Mouse (Mus musculus) liver, embryonic 13.5 days (tissue): ENCODE measurements around the gene Fam84a. TPM values are rescaled to one million over a fixed set of nuclear protein-coding genes. Genes with fewer than 3 reads are reported as not detected.

Experiments used
- ATAC-seq: fragments of 200-750 bp; cut with Nextera tagmentation; 2 replicates; pipeline ENCODE4 v1.8.0; 2017; ENCODE audit warnings: low read depth, mild to moderate bottlenecking, moderate number of reproducible peaks, moderate library complexity
- DNase-seq: peaks from one replicate; pipeline ENCODE4 v3.0.0; 2022
- H3K27ac ChIP-seq: fragments of 300-500 bp; sonication (generic); 2 replicates; pipeline ENCODE4 v1.5.1; 2015; ENCODE audit warnings: moderate library complexity, mild to moderate bottlenecking, inconsistent platforms
- H3K27me3 ChIP-seq: fragments of 300-500 bp; sonication (generic); 2 replicates; pipeline ENCODE4 v1.6.1; 2015; ENCODE audit warnings: mild to moderate bottlenecking, inconsistent platforms
- H3K36me3 ChIP-seq: fragments of 300-500 bp; sonication (generic); 2 replicates; pipeline ENCODE4 v1.6.1; 2015; ENCODE audit warnings: mild to moderate bottlenecking, inconsistent platforms
- H3K4me1 ChIP-seq: fragments of 300-500 bp; sonication (generic); replicated peaks from 2 replicates; pipeline ENCODE4 v1.6.1; 2015; ENCODE audit warnings: inconsistent platforms
- H3K4me2 ChIP-seq: fragments of 300-500 bp; sonication (generic); 2 replicates; pipeline ENCODE4 v1.6.1; 2015; ENCODE audit warnings: inconsistent platforms, mild to moderate bottlenecking, moderate library complexity
- H3K4me3 ChIP-seq: fragments of 300-500 bp; sonication (generic); replicated peaks from 2 replicates; pipeline ENCODE4 v1.5.1; 2015; ENCODE audit warnings: mild to moderate bottlenecking, inconsistent platforms
- H3K9ac ChIP-seq: fragments of 300-500 bp; sonication (generic); 2 replicates; pipeline ENCODE4 v1.6.1; 2015; ENCODE audit warnings: mild to moderate bottlenecking, inconsistent platforms
- H3K9me3 ChIP-seq: fragments of 300-500 bp; sonication (generic); replicated peaks from 2 replicates; pipeline ENCODE4 v1.6.1; 2016; ENCODE audit warnings: inconsistent platforms
- WGBS: fragments of 180-500 bp; shearing (Covaris S2); methylation state at CpG from one replicate; pipeline ENCODE4 v1.1.7; 2015; ENCODE audit not compliant: insufficient replicate concordance; 5-methylcytosine and 5-hydroxymethylcytosine counted together
- polyA plus RNA-seq: library from polyadenylated mRNA; unstranded; fragments of >200 nt; fragmentation: Nextera tagmentation; extraction: Ambion mirVana; gene quantifications from 2 replicates; pipeline ENCODE4 v1.2.1, GENCODE M21; 2015

Gene Fam84a
- polyA plus RNA-seq, 1 experiment from 2014 or later = 1.3 TPM

GRCm38 (mm10) chr12:14114730-14115129 lies 37.1 kb downstream of the Fam84a start:
- Histone ChIP-seq H3K36me3 (no peaks in the 10 kb centered on the region), H3K4me3 (no peak overlapping the region), H3K4me2 (no peak overlapping the region), H3K27me3 (no peaks in the 10 kb centered on the region), H3K27ac (no peak overlapping the region), H3K9me3 (no peaks in the 10 kb centered on the region), H3K9ac (no peak overlapping the region), H3K4me1 (no peaks in the 10 kb centered on the region)
- DNase-seq (no peak), ATAC-seq (no peak)
- WGBS = 57% methylated on average over 6 of the region's 6 CpGs

- no peaks in the 10 kb centered on the region for H3K27me3 ChIP-seq
- DNase-seq (no peak), ATAC-seq (no peak)
- no peak overlapping the region for H3K9ac ChIP-seq
- no peak overlapping the region for H3K4me3 ChIP-seq
- no peaks in the 10 kb centered on the region for H3K36me3 ChIP-seq
- no peaks in the 10 kb centered on the region for H3K4me1 ChIP-seq
- H3K4me2 ChIP-seq = no peak overlapping the region
- no peak overlapping the region for H3K27ac ChIP-seq
- no peaks in the 10 kb centered on the region for H3K9me3 ChIP-seq
Measured at GRCm38 (mm10) chr12:14096944-14097343, 54.9 kb downstream of the Fam84a start.
